Mouse (Mus musculus): Measurements from ENCODE around the gene Vps39.

DNA sequence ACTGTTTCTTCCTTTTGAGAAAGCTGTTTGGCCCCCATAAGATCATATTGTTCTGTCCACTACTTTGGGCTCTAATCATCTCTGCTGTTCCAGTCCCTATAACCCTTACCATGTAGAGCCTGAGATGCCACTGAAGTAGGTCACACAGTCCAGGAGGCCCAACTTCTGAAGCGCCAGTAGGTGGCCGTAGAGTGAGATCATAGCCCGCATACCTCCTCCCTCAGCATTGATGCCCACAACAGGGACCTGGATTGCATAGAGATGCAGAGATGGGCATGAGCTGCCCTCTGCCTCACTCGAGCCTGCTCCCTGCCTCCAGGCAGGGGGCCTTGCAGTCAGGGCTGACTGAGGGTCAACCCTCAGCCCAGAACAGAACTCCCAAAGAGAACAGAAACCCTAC, 76.0 kb downstream of the Vps39 start:
- TF ChIP-seq CTCF (IDR thresholded peaks at IDR 0.05; ENCODE audit: control insufficient read depth, insufficient read depth, insufficient replicate concordance, low read depth, low read length): no peak
- TF ChIP-seq POLR2A (IDR thresholded peaks at IDR 0.05; ENCODE audit: control insufficient read depth, low read depth, low read length): no peak

Measured in testis, adult 2 months (tissue).